Mouse (Mus musculus) ES-E14 (cell line): ENCODE measurements around the gene Napa. TPM values are rescaled to one million over a fixed set of nuclear protein-coding genes. Genes with fewer than 3 reads are reported as not detected.
A peak's percentile ranks its signal among the peaks of the same experiment; 100 is the strongest.

Source experiments
- DNase-seq: peaks from one replicate; pipeline ENCODE4 v3.0.0-alpha.2; 2013; ENCODE audit warnings: low read depth, low spot score
- H3K27ac ChIP-seq: 2 replicates; pipeline ENCODE4 v1.5.1; 2012; ENCODE audit warnings: low read depth, mild to moderate bottlenecking, low read length, moderate library complexity, mixed read lengths; ENCODE audit not compliant: poor library complexity, insufficient read depth, severe bottlenecking
- H3K36me3 ChIP-seq: 2 replicates; pipeline ENCODE4 v1.6.1; 2012; ENCODE audit warnings: mild to moderate bottlenecking, low read length, moderate library complexity, mixed read lengths; ENCODE audit not compliant: control insufficient read depth, poor library complexity, insufficient read depth, severe bottlenecking
- H3K4me1 ChIP-seq, 2 experiments: fragments of 150-350 bp in 1 of 2; sonication (generic) in 1 of 2; 2 replicates each; pipeline ENCODE4 v1.6.1; 2012; ENCODE audit warnings: low read length in 2 of 2, mild to moderate bottlenecking in 1 of 2, mixed read lengths in 1 of 2; ENCODE audit not compliant: control insufficient read depth in 2 of 2, insufficient read depth in 2 of 2, poor library complexity in 1 of 2
- H3K4me3 ChIP-seq, 2 experiments: fragments of 150-350 bp in 1 of 2; sonication (generic) in 1 of 2; 2 replicates each; pipeline ENCODE4 v1.5.1; 2012; ENCODE audit warnings: low read length in 2 of 2, low read depth in 1 of 2, mild to moderate bottlenecking in 1 of 2, mixed read lengths in 1 of 2; ENCODE audit not compliant: insufficient read depth in 1 of 2, poor library complexity in 1 of 2, severe bottlenecking in 1 of 2
- H3K9ac ChIP-seq: 2 replicates; pipeline ENCODE4 v1.6.1; 2012; ENCODE audit warnings: low read depth, mild to moderate bottlenecking, low read length, mixed read lengths; ENCODE audit not compliant: poor library complexity, insufficient read depth, severe bottlenecking
- H3K9me3 ChIP-seq: fragments of 150-350 bp; sonication (generic); 2 replicates; pipeline ENCODE4 v1.6.1; 2012; ENCODE audit warnings: low read depth, mild to moderate bottlenecking, low read length; ENCODE audit not compliant: control insufficient read depth, insufficient read depth
- CHD2 ChIP-seq: IDR thresholded peaks from 2 replicates; pipeline ENCODE4 v1.6.1; 2014; ENCODE audit warnings: mild to moderate bottlenecking, low read depth, low read length, inconsistent platforms
- HCFC1 ChIP-seq: IDR thresholded peaks from 2 replicates; pipeline ENCODE4 v1.6.1; 2012; ENCODE audit warnings: low read length, inconsistent platforms, borderline replicate concordance; ENCODE audit not compliant: insufficient read depth
- MAFK ChIP-seq: IDR thresholded peaks from 2 replicates; pipeline ENCODE4 v1.6.1; 2014; ENCODE audit warnings: mild to moderate bottlenecking, low read depth, low read length, inconsistent platforms; ENCODE audit not compliant: insufficient read depth
- ZC3H11A ChIP-seq: IDR thresholded peaks from 2 replicates; pipeline ENCODE4 v1.6.1; 2012; ENCODE audit warnings: low read depth, mild to moderate bottlenecking, inconsistent platforms, low read length, borderline replicate concordance
- ZNF384 ChIP-seq: IDR thresholded peaks from 2 replicates; pipeline ENCODE4 v1.6.1; 2012; ENCODE audit warnings: low read depth, low read length, inconsistent platforms
- in situ Hi-C, 2 experiments: fragments of 600-800 bp; cut with MboI; formaldehyde crosslinking; loops; one replicate each; pipeline ENCODE4 v1.15.1; 2025; ENCODE audit warnings: low sequenced_read_pairs in 2 of 2, inconsistent platforms in 1 of 2; ENCODE audit not compliant: unreplicated experiment in 2 of 2
- total RNA-seq: library from RNA; depleted of rRNA; stranded (reverse); fragments of 300-350 nt; gene quantifications from 2 replicates; pipeline ENCODE4 v1.2.3, GENCODE M21; 2012

The Napa gene
- total RNA-seq, 1 experiment, result 103 TPM

GRCm38 (mm10) chr7:16130956-16131634, 32.8 kb downstream of the Napa start:
- H3K36me3 ChIP-seq, result peaks cover 3% of the 10 kb centered on the region; the same call in 1 of the 2 replicates
- no peak overlapping the region for H3K9ac ChIP-seq
- no peak for DNase-seq
- TF ChIP-seq MAFK (no peak), ZC3H11A (no peak), ZNF384 (no peak), CHD2 (no peak), HCFC1 (no peak)
- in situ Hi-C loops, result loop anchor here in 1 of 2 experiments (25.0 kb wide), 1 partner anchor 169 kb away; the partner anchor contains the start of gene Ehd2
- H3K4me3 ChIP-seq, result peak overlapping the region in 1 of 2 experiments; percentile 87; a peak in 3 of 4 replicates
- peaks cover 0 to 15% of the 10 kb centered on the region in 2 experiments; a peak in 1 of 4 replicates for H3K4me1 ChIP-seq
- no peak overlapping the region for H3K27ac ChIP-seq
- no peaks in the 10 kb centered on the region for H3K9me3 ChIP-seq

- peaks cover 3% of the 10 kb centered on the region; the same call in 1 of the 2 replicates for H3K36me3 ChIP-seq
- no peak for DNase-seq
- no peak for TF ChIP-seq MAFK
- H3K9ac ChIP-seq, result no peak overlapping the region
- peaks cover 0 to 15% of the 10 kb centered on the region in 2 experiments; a peak in 1 of 4 replicates for H3K4me1 ChIP-seq
- in situ Hi-C loops, result loop anchor here in 1 of 2 experiments (25.0 kb wide), 1 partner anchor 170 kb away; the partner anchor contains the start of gene Ehd2
- no peak overlapping the region for H3K4me3 ChIP-seq
- H3K27ac ChIP-seq, result no peak overlapping the region
- H3K9me3 ChIP-seq, result no peaks in the 10 kb centered on the region
Measured at GRCm38 (mm10) chr7:16132161-16132581, 33.9 kb downstream of the Napa start.

DNA sequence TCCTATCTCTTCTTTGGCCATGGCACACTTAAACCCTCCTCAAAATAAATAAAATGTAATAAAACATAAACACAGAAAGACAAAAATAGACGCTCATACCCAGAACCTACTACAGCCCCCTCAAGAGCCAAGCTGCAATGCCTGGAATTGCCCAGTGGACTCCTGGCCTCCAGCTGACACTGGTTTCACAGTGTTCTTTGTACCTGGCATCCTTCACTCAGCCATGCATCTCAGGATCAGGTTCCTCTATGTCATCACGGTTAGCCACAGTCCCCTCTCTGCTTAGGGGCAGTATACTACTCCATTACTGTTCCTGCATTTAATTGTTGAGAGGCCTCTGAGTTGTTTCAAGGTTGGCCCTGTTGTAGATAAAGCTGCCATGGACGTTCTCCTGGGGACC, 34.7 kb downstream of the Napa start:
- Histone ChIP-seq H3K9me3 (no peaks in the 10 kb centered on the region), H3K27ac (no peak overlapping the region), H3K9ac (no peak overlapping the region), H3K4me1 (peaks cover 0 to 15% of the 10 kb centered on the region in 2 experiments; a peak in 1 of 4 replicates), H3K4me3 (no peak overlapping the region), H3K36me3 (peaks cover 3% of the 10 kb centered on the region; the same call in 1 of the 2 replicates)
- TF ChIP-seq CHD2 (no peak), HCFC1 (no peak), ZNF384 (no peak), MAFK (no peak), ZC3H11A (no peak)
- in situ Hi-C loops, result loop anchor here in 1 of 2 experiments (25.0 kb wide), 1 partner anchor 171 kb away; the partner anchor contains the start of gene Ehd2
- DNase-seq, result no peak

DNA sequence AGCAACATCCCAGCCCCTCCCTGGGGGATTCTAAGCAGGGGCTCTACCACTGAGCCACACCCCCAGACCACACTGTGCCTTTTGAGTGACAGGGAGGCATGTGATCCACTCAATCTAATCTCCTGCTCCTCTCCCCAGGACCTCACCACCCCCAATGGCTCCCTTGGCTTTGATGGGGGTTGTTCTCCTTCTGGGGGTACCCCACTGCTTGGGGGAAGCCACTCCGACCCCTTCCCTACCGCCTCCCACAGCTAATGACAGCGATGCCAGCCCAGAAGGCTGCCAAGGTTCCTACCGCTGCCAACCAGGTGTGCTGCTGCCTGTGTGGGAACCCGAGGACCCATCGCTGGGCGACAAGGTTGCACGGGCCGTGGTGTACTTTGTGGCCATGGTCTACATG, 35.4 kb downstream of the Napa start:
- no peak for DNase-seq
- Histone ChIP-seq H3K4me3 (no peak overlapping the region), H3K9me3 (no peaks in the 10 kb centered on the region), H3K27ac (no peak overlapping the region), H3K9ac (no peak overlapping the region), H3K4me1 (peaks cover 0 to 15% of the 10 kb centered on the region in 2 experiments; a peak in 1 of 4 replicates), H3K36me3 (peaks cover 3% of the 10 kb centered on the region; the same call in 1 of the 2 replicates)
- in situ Hi-C loops, result loop anchor here in 1 of 2 experiments (25.0 kb wide), 1 partner anchor 171 kb away; the partner anchor contains the start of gene Ehd2
- TF ChIP-seq CHD2 (no peak), MAFK (no peak), ZNF384 (no peak), HCFC1 (no peak), ZC3H11A (no peak)

DNA sequence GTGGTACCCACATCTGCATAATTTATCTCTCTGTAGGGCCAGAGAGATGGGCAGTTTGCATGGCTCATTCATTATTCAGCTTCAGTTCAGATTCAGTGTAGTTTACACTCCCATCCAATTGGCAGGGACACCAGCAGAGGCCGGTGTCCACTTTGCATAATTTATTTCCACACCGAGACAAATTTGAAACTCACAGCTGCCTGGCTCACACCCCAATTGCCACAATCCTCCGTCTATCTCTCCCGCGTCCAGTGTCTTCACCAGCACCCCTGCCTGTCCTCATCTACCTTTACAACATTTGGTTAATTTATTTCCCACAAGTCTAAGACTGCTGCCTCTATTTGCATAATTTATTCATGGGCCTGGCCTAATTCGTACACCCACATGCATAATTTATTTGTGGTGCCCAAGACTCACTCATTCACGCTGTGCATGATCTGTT, 36.7 kb downstream of the Napa start:
- TF ChIP-seq ZNF384 (no peak), HCFC1 (no peak), CHD2 (no peak), ZC3H11A (no peak), MAFK (no peak)
- peaks cover 3% of the 10 kb centered on the region; the same call in 1 of the 2 replicates for H3K36me3 ChIP-seq
- H3K4me1 ChIP-seq, result peaks cover 0 to 11% of the 10 kb centered on the region in 2 experiments; a peak in 1 of 4 replicates
- no peak overlapping the region for H3K9ac ChIP-seq
- no peak for DNase-seq
- in situ Hi-C loops, result loop anchor here in 1 of 2 experiments (25.0 kb wide), 1 partner anchor 173 kb away; the partner anchor contains the start of gene Ehd2
- H3K9me3 ChIP-seq, result no peaks in the 10 kb centered on the region
- H3K4me3 ChIP-seq, result no peak overlapping the region
- H3K27ac ChIP-seq, result no peak overlapping the region
